Mouse (Mus musculus) ES-Bruce4 (cell line): ENCODE measurements around the gene Prn.

Source experiments
- CTCF ChIP-seq: IDR thresholded peaks from one replicate; pipeline ENCODE4 v1.8.1; 2011; ENCODE audit warnings: low read depth, low read length
- EP300 ChIP-seq: IDR thresholded peaks from 2 replicates; pipeline ENCODE4 v1.6.1; 2011; ENCODE audit warnings: low read depth, low read length; ENCODE audit not compliant: insufficient read depth
- POLR2A ChIP-seq: IDR thresholded peaks from one replicate; pipeline ENCODE4 v1.8.1; 2011; ENCODE audit warnings: low read length; ENCODE audit not compliant: insufficient read depth

GRCm38 (mm10) chr2:131906266-131906665 is 3.5 kb upstream of the Prn start:
- TF ChIP-seq CTCF = no peak
- TF ChIP-seq POLR2A = no peak
- TF ChIP-seq EP300 = no peak
